Mouse (Mus musculus) forebrain, embryonic 16.5 days (tissue): Measurements from ENCODE around the gene Dpyd. TPM values are rescaled to one million over a fixed set of nuclear protein-coding genes. Genes with fewer than 3 reads are reported as not detected.

ENCODE experiments used
- ATAC-seq: fragments of 200-750 bp; cut with Nextera tagmentation; 2 replicates; pipeline ENCODE4 v1.8.0; 2017; ENCODE audit warnings: mild to moderate bottlenecking, moderate library complexity
- H3K27ac ChIP-seq: fragments of 300-500 bp; sonication (generic); 2 replicates; pipeline ENCODE4 v1.5.1; 2014; ENCODE audit warnings: low read length, control low read depth
- H3K27me3 ChIP-seq: fragments of 300-500 bp; sonication (generic); replicated peaks from 2 replicates; pipeline ENCODE4 v1.6.1; 2014; ENCODE audit warnings: low read length; ENCODE audit not compliant: control insufficient read depth, insufficient read depth
- H3K36me3 ChIP-seq: fragments of 300-500 bp; sonication (generic); 2 replicates; pipeline ENCODE4 v1.6.1; 2014; ENCODE audit not compliant: control insufficient read depth, insufficient read depth
- H3K4me1 ChIP-seq: fragments of 300-500 bp; sonication (generic); replicated peaks from 2 replicates; pipeline ENCODE4 v1.6.1; 2014; ENCODE audit warnings: low read length; ENCODE audit not compliant: control insufficient read depth, insufficient read depth
- H3K4me2 ChIP-seq: fragments of 300-500 bp; sonication (generic); 2 replicates; pipeline ENCODE4 v1.6.1; 2014; ENCODE audit warnings: mild to moderate bottlenecking, low read length, control low read depth
- H3K4me3 ChIP-seq: fragments of 300-500 bp; sonication (generic); replicated peaks from 2 replicates; pipeline ENCODE4 v1.5.1; 2014; ENCODE audit warnings: mild to moderate bottlenecking, low read length, control low read depth
- H3K9ac ChIP-seq: fragments of 300-500 bp; sonication (generic); replicated peaks from 2 replicates; pipeline ENCODE4 v1.6.1; 2014; ENCODE audit warnings: low read depth, low read length, control low read depth
- H3K9me3 ChIP-seq: fragments of 300-500 bp; sonication (generic); 2 replicates; pipeline ENCODE4 v1.6.1; 2016; ENCODE audit warnings: low read length; ENCODE audit not compliant: control insufficient read depth
- WGBS: fragments of 180-500 bp; shearing (Covaris S2); extraction: QIAGEN DNeasy Blood & Tissue Kit; methylation state at CpG from one replicate; pipeline ENCODE4 v1.1.7; 2014; 5-methylcytosine and 5-hydroxymethylcytosine counted together
- polyA plus RNA-seq: library from polyadenylated mRNA; unstranded; fragments of >200 nt; fragmentation: Nextera tagmentation; extraction: Ambion mirVana; gene quantifications from 2 replicates; pipeline ENCODE4 v1.2.1, GENCODE M21; 2015

Gene Dpyd
- 5.9 and 8.1 TPM in 2 replicates for polyA plus RNA-seq

DNA sequence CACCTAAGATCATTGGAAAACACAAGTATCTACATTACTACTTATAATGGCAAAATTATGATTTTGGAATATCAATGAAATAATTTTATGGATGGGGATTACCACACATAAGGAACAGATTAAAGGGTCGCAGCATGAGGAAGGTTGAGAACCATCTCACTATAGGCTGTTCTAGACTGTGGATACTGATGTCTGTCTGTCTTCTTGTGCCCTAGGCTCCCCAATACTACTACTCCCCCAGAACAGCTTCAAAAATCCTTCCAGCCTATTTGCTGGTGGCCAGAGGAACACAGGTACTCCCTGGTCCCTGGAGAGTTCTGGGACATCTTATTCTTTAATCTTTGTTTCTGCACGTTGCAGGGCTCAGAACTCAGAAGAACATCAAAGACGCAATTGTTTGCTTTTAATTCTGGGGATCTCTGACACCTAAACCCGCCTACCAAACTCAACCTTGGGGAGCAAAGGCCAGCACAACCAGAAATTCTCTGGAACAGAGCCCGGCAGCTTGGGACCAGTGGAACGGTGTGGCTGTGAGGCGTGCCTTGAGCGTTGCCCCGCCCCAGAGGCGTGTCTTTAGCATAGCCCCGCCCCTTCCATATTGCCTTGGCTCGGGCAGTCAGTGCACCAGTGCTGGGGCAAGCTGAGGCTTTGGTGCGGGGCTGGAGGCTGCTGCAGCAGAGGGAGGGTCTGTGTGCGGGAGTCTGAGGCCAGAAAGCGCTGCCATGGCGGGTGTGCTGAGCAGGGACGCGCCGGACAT lies at the start of gene Dpyd:
Gene Dpyd, plus strand, starts transcription at position 576 of the 757 bp plus-strand sequence.
- H3K4me1 ChIP-seq, result peaks cover 7% of the 10 kb centered on the region
- H3K27ac ChIP-seq, result no peak within 1 kb of the TSS
- peak; percentile 100 for ATAC-seq
- WGBS, result 6% methylated on average over 19 of the region's 19 CpGs
- H3K4me3 ChIP-seq, result peak within 1 kb of the TSS; percentile 67
- no peaks in the 10 kb centered on the region for H3K27me3 ChIP-seq
- H3K36me3 ChIP-seq, result no peaks in the 10 kb centered on the region
- peak within 1 kb of the TSS; percentile 90 for H3K4me2 ChIP-seq
- H3K9ac ChIP-seq, result peak within 1 kb of the TSS; percentile 66
- H3K9me3 ChIP-seq, result no peaks in the 10 kb centered on the region

DNA sequence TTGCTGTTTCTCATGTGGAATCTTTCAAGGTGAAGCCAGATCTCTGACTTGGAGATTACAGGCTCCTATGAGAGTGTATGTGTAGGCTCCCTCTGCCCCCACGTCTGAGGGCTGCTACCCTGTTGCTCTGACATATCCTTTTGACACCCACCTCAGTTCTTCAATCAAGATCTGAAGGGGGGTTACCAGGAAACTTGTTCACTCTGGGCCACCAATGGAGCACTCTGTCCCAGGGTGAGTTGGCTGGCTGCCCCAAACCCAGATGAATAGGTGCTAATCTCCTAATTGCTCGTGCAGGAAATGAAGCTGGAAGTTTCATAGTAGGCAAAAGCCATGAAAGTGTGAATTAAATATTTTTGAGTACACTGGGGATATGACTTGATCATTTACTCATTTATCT lies 24.3 kb upstream of the Dpyd start:
- 7% methylated on average over 2 of the region's 2 CpGs for WGBS
- Histone ChIP-seq H3K27ac (no peak overlapping the region), H3K9me3 (no peaks in the 10 kb centered on the region), H3K4me3 (no peak overlapping the region), H3K4me1 (no peaks in the 10 kb centered on the region), H3K9ac (no peak overlapping the region), H3K27me3 (no peaks in the 10 kb centered on the region), H3K36me3 (no peaks in the 10 kb centered on the region), H3K4me2 (no peak overlapping the region)
- ATAC-seq, result peak; percentile 29; the same call in 1 of the 2 replicates

DNA sequence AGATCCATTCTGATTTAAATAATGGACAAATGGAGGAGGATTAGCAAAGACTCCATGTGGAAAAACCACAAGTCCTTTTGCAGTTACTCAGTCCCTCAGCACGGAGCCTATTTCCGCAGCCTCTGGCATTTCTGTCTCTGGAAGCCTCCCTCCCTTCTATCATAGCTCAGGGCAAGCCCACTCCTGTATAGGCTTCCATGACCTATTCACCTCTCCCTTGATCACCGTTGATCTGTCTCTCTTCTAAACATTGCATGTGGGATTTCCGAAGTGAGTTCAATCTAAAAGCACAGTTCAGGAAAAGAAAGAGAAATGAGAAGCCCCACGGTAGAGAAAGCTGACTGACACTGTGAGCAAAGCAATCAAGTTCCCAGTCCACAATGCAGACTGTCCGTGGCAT lies 20.2 kb upstream of the Dpyd start:
- Histone ChIP-seq H3K27me3 (no peaks in the 10 kb centered on the region), H3K9ac (no peak overlapping the region), H3K4me2 (no peak overlapping the region), H3K4me1 (no peaks in the 10 kb centered on the region), H3K27ac (no peak overlapping the region), H3K9me3 (no peaks in the 10 kb centered on the region), H3K36me3 (no peaks in the 10 kb centered on the region), H3K4me3 (no peak overlapping the region)
- no peak for ATAC-seq
- 50% methylated on average over 6 of the region's 6 CpGs for WGBS

DNA sequence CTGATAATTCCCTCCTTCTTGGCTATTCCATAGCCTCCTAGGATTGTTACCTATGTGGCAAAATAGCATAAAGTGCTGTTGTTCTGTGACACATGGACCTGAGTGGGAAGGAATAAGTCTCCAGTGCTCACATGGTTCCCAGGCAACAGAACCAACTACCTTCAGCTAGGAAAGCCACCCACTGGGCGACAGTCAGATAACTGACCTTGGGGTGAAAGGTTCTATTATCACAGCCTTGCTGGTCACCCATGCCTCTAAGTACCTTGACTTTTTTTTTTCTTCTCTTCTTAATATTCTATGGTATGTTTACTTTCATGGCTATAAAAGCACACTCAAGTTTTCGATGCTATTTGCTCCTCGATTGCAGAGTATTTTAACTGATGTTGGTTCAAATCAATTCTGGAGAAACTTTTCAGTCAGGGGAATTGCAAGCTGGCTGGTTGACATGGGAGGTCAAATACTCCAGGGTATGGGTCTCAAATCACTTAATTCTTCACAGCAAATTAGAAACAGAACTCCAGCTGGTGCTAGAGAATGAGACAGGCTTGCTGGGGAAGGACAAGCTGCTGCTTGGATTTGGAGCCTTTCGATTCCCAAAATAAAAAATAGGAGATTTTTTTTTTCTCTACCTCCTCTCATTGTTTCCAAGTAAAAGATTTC lies 14.2 kb upstream of the Dpyd start:
- Histone ChIP-seq H3K4me1 (no peaks in the 10 kb centered on the region), H3K27ac (no peak overlapping the region), H3K9ac (no peak overlapping the region), H3K9me3 (no peaks in the 10 kb centered on the region), H3K27me3 (no peaks in the 10 kb centered on the region), H3K4me3 (no peak overlapping the region), H3K36me3 (no peaks in the 10 kb centered on the region), H3K4me2 (no peak overlapping the region)
- ATAC-seq, result no peak
- WGBS, result 48% methylated on average over 4 of the region's 4 CpGs

DNA sequence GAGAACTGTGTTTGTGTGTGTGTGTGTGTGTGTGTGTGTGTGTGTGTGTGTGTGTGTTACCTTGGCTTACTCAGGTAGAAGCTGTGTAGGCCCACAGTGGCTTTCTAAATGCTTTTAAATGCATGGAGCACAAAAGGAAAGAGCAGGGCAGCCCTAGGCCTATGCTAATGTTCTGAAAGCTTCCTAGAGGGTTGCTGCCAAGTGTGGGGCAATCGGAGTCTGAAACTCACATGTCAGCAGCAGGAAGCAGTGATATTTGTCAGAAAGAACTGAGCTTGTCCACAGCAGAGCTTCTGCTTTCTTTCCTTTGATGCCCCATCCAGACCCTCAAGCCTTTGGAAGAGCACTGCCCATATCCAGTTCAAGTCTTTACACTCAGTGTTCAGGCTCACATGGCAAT lies 4.3 kb upstream of the Dpyd start:
- Histone ChIP-seq H3K9me3 (no peaks in the 10 kb centered on the region), H3K4me2 (no peak overlapping the region), H3K9ac (no peak overlapping the region), H3K4me1 (peaks cover 6% of the 10 kb centered on the region), H3K27me3 (no peaks in the 10 kb centered on the region), H3K4me3 (no peak overlapping the region), H3K27ac (no peak overlapping the region), H3K36me3 (no peaks in the 10 kb centered on the region)
- ATAC-seq, result no peak
- WGBS, result 67% methylated on average over 1 of the region's 1 CpGs

DNA sequence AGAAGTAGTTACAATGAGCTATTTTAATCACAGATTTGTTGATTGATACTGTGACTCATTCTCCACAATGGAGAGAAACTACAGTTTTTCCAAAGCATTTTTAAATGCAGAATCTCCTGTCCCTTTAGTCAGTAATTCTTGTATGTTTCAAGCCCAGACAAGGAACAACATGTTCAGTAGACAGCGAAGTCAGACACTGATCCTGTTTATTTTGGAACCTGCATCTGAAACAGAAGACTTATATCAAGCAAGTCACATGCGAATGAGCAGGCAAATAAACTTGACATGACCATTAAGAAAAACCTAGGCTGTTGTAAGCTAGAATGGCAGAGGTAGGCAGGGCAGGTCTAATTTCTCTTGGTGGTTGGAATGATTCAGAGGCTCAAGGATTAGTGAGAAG lies 2.0 kb upstream of the Dpyd start:
- 87% methylated on average over 2 of the region's 2 CpGs for WGBS
- Histone ChIP-seq H3K36me3 (no peaks in the 10 kb centered on the region), H3K27ac (no peak overlapping the region), H3K4me2 (no peak overlapping the region), H3K9me3 (no peaks in the 10 kb centered on the region), H3K9ac (no peak overlapping the region), H3K4me1 (peaks cover 7% of the 10 kb centered on the region), H3K4me3 (no peak overlapping the region), H3K27me3 (no peaks in the 10 kb centered on the region)
- no peak for ATAC-seq

DNA sequence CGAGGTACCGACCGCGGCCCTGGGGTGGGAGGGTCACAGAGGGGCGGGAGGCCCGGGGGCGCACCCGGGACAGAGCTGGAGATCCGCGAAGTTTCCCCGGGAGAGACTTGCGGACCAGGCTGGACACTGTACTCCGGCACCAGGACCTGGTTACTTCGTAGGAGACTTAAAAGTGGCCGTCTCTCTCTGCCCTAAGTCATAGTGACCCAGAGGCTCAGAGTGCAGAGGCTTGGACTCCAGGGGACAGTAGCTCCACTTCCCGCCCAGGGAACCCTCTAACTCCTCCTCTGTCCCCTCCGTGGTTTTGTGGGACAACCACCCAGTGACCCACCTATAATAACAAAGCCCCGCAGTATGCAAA lies 362 bp downstream of the Dpyd start:
- ATAC-seq, result no peak; the same call in 1 of the 2 replicates
- H3K4me2 ChIP-seq, result peak overlapping the region; percentile 90
- H3K27me3 ChIP-seq, result no peaks in the 10 kb centered on the region
- under 1% methylated on average over 18 of the region's 18 CpGs for WGBS
- H3K4me1 ChIP-seq, result peaks cover 7% of the 10 kb centered on the region
- no peak overlapping the region for H3K27ac ChIP-seq
- H3K4me3 ChIP-seq, result peak overlapping the region; percentile 67
- H3K36me3 ChIP-seq, result no peaks in the 10 kb centered on the region
- H3K9me3 ChIP-seq, result no peaks in the 10 kb centered on the region
- peak overlapping the region; percentile 66 for H3K9ac ChIP-seq

DNA sequence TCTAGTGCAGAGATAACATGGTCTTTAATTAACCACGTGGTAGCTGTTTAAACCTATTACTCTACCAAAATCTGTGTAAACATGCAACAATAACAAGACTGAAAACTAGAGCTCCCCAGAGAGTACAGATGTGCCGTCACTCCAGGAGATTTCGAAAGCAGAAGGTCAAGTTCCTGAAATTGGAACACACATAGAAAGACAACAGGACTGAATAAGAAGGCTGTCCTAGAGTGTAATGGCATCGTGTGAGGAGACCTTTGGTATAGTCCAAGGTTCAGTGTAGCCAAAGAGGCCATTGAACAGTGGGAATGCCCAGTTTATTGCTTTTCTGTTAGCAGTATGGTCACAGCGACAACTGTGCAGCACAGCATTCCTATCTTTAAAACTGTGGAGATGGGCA lies 4.8 kb downstream of the Dpyd start:
- ATAC-seq, result no peak
- no peak overlapping the region for H3K4me2 ChIP-seq
- WGBS, result 83% methylated on average over 5 of the region's 5 CpGs
- no peaks in the 10 kb centered on the region for H3K9me3 ChIP-seq
- no peak overlapping the region for H3K9ac ChIP-seq
- H3K4me3 ChIP-seq, result no peak overlapping the region
- no peaks in the 10 kb centered on the region for H3K36me3 ChIP-seq
- H3K4me1 ChIP-seq, result peaks cover 7% of the 10 kb centered on the region
- no peak overlapping the region for H3K27ac ChIP-seq
- no peaks in the 10 kb centered on the region for H3K27me3 ChIP-seq

DNA sequence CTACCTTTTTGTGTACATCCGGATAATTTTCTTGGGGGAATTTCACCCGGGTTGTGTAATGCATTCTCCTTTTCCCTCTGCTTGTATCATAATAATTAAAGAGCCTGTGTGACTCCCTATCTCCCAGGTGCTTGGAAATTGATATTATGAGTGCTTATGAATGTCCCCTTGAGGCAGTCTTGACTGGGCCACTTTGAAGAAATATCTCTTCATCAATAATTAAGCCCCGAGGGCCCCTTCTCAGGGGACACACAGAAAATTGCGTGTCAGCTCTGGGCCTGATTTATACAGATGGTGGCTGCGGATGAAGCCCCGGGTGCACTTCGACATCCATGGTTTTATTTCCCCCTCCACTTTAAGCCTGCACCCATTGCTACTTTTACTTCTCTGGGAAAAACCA lies 8.3 kb downstream of the Dpyd start:
- Histone ChIP-seq H3K4me3 (no peak overlapping the region), H3K27me3 (no peaks in the 10 kb centered on the region), H3K4me2 (no peak overlapping the region), H3K4me1 (no peaks in the 10 kb centered on the region), H3K27ac (no peak overlapping the region), H3K9me3 (no peaks in the 10 kb centered on the region), H3K9ac (no peak overlapping the region), H3K36me3 (no peaks in the 10 kb centered on the region)
- 76% methylated on average over 7 of the region's 7 CpGs for WGBS
- ATAC-seq, result no peak
